Mouse (Mus musculus) E14TG2a.4 (cell line): Measurements from ENCODE around the gene Abca4.

Experiments used
- CTCF ChIP-seq: conservative IDR thresholded peaks from 2 replicates; pipeline ENCODE4 v1.5.1; 2014; ENCODE audit warnings: low read length
- NANOG ChIP-seq: IDR thresholded peaks from 2 replicates; pipeline ENCODE4 v1.6.1; 2014; ENCODE audit warnings: borderline replicate concordance, low read length, mixed read lengths
- POU5F1 ChIP-seq: IDR thresholded peaks from 2 replicates; pipeline ENCODE4 v1.6.1; 2014; ENCODE audit warnings: low read length, borderline replicate concordance

GRCm38 (mm10) chr3:122169616-122170178 is 125.5 kb downstream of the Abca4 start:
- TF ChIP-seq CTCF (peak; percentile 55), NANOG (no peak), POU5F1 (no peak)
